Mouse (Mus musculus): ENCODE data around the gene Ccdc170. TPM values are rescaled to one million over a fixed set of nuclear protein-coding genes. Genes with fewer than 3 reads are reported as not detected.
A peak's percentile ranks its signal among the peaks of the same experiment; 100 is the strongest.

Ccdc170 gene
- total RNA-seq, 2 experiments from 2014 or later = 0.23 to 0.26 TPM

- TF ChIP-seq CTCF (IDR thresholded peaks at IDR 0.05) = no peak
- intact Hi-C loops (cut with DNase I) = no loop called here
- H3K27ac ChIP-seq = no peak overlapping the region
- DNase-seq (ENCODE audit: extremely low spot score in 1 of 2, low spot score in 2 of 2) = no peak
- H3K4me3 ChIP-seq = no peak overlapping the region
Observed at GRCm38 (mm10) chr10:4528043-4528442, 45.7 kb downstream of the Ccdc170 start.

GRCm38 (mm10) chr10:4530638-4531235 lies 48.4 kb downstream of the Ccdc170 start:
- no peak for TF ChIP-seq CTCF (IDR thresholded peaks at IDR 0.05)
- no peak for DNase-seq (ENCODE audit: extremely low spot score in 1 of 2, low spot score in 2 of 2)
- H3K4me3 ChIP-seq = no peak overlapping the region
- H3K27ac ChIP-seq = no peak overlapping the region
- intact Hi-C loops (cut with DNase I) = no loop called here

- no peak for DNase-seq (ENCODE audit: extremely low spot score in 1 of 2, low spot score in 2 of 2)
- no peak overlapping the region for H3K27ac ChIP-seq
- H3K4me3 ChIP-seq = no peak overlapping the region
- intact Hi-C loops (cut with DNase I) = no loop called here
- TF ChIP-seq CTCF (IDR thresholded peaks at IDR 0.05) = no peak
Observed at GRCm38 (mm10) chr10:4531933-4532332, 49.6 kb downstream of the Ccdc170 start.

- intact Hi-C loops (cut with DNase I) = no loop called here
- Histone ChIP-seq H3K27ac (no peak overlapping the region), H3K4me3 (no peak overlapping the region)
- no peak for DNase-seq (ENCODE audit: extremely low spot score in 1 of 2, low spot score in 2 of 2)
- no peak for TF ChIP-seq CTCF (IDR thresholded peaks at IDR 0.05)
Observed at GRCm38 (mm10) chr10:4532731-4533130, 50.4 kb downstream of the Ccdc170 start.

GRCm38 (mm10) chr10:4533873-4534272 lies 51.6 kb downstream of the Ccdc170 start:
- H3K27ac ChIP-seq = no peak overlapping the region
- no peak for DNase-seq (ENCODE audit: extremely low spot score in 1 of 2, low spot score in 2 of 2)
- no peak overlapping the region for H3K4me3 ChIP-seq
- intact Hi-C loops (cut with DNase I) = no loop called here
- no peak for TF ChIP-seq CTCF (IDR thresholded peaks at IDR 0.05)

- no peak overlapping the region for H3K4me3 ChIP-seq
- H3K27ac ChIP-seq = no peak overlapping the region
- DNase-seq (ENCODE audit: extremely low spot score in 1 of 2, low spot score in 2 of 2) = no peak
- TF ChIP-seq CTCF (IDR thresholded peaks at IDR 0.05) = peak; percentile 5
- intact Hi-C loops (cut with DNase I) = no loop called here
Observed at GRCm38 (mm10) chr10:4545550-4545949, 63.2 kb downstream of the Ccdc170 start.

GRCm38 (mm10) chr10:4553442-4554119 lies 71.3 kb downstream of the Ccdc170 start:
- no peak overlapping the region for H3K27ac ChIP-seq
- H3K4me3 ChIP-seq = no peak overlapping the region
- intact Hi-C loops (cut with DNase I) = no loop called here

GRCm38 (mm10) chr10:4556842-4557377 lies 74.6 kb downstream of the Ccdc170 start:
- intact Hi-C loops (cut with DNase I) = no loop called here
- H3K4me3 ChIP-seq = no peak overlapping the region
- no peak for TF ChIP-seq CTCF (IDR thresholded peaks at IDR 0.05)
- DNase-seq (ENCODE audit: extremely low spot score in 1 of 2, low spot score in 2 of 2) = no peak
- no peak overlapping the region for H3K27ac ChIP-seq

More at GRCm38 (mm10) chr10:4553442-4554119, 71.3 kb downstream of the Ccdc170 start:
- TF ChIP-seq CTCF (IDR thresholded peaks at IDR 0.05) = no peak
- no peak for DNase-seq (ENCODE audit: extremely low spot score in 1 of 2, low spot score in 2 of 2)

- no peak for TF ChIP-seq CTCF (IDR thresholded peaks at IDR 0.05)
- intact Hi-C loops (cut with DNase I) = no loop called here
Observed at GRCm38 (mm10) chr10:4559132-4559531, 76.8 kb downstream of the Ccdc170 start.

GRCm38 (mm10) chr10:4565148-4565547 lies 82.8 kb downstream of the Ccdc170 start:
- TF ChIP-seq CTCF (IDR thresholded peaks at IDR 0.05) = no peak
- H3K27ac ChIP-seq = no peak overlapping the region
- DNase-seq (ENCODE audit: extremely low spot score in 1 of 2, low spot score in 2 of 2) = no peak
- intact Hi-C loops (cut with DNase I) = no loop called here
- no peak overlapping the region for H3K4me3 ChIP-seq

More at GRCm38 (mm10) chr10:4559132-4559531, 76.8 kb downstream of the Ccdc170 start:
- H3K4me3 ChIP-seq = no peak overlapping the region
- no peak overlapping the region for H3K27ac ChIP-seq
- no peak for DNase-seq (ENCODE audit: extremely low spot score in 1 of 2, low spot score in 2 of 2)

- Histone ChIP-seq H3K27ac (no peak overlapping the region), H3K4me3 (no peak overlapping the region)
- intact Hi-C loops (cut with DNase I) = no loop called here
- DNase-seq (ENCODE audit: extremely low spot score in 1 of 2, low spot score in 2 of 2) = no peak
- TF ChIP-seq CTCF (IDR thresholded peaks at IDR 0.05) = no peak
Observed at GRCm38 (mm10) chr10:4570778-4571177, 88.5 kb downstream of the Ccdc170 start.

GRCm38 (mm10) chr10:4571304-4571703 lies 89.0 kb downstream of the Ccdc170 start:
- Histone ChIP-seq H3K4me3 (no peak overlapping the region), H3K27ac (no peak overlapping the region)
- DNase-seq (ENCODE audit: extremely low spot score in 1 of 2, low spot score in 2 of 2) = no peak
- intact Hi-C loops (cut with DNase I) = no loop called here
- no peak for TF ChIP-seq CTCF (IDR thresholded peaks at IDR 0.05)

Measured in left cerebral cortex, adult 2 months (tissue).